Mouse (Mus musculus): ENCODE data around the gene Bmp6. TPM values are rescaled to one million over a fixed set of nuclear protein-coding genes. Genes with fewer than 3 reads are reported as not detected.

Gene Bmp6
- polyA plus RNA-seq, 1 experiment from 2014 or later, result 2.1 TPM

DNA sequence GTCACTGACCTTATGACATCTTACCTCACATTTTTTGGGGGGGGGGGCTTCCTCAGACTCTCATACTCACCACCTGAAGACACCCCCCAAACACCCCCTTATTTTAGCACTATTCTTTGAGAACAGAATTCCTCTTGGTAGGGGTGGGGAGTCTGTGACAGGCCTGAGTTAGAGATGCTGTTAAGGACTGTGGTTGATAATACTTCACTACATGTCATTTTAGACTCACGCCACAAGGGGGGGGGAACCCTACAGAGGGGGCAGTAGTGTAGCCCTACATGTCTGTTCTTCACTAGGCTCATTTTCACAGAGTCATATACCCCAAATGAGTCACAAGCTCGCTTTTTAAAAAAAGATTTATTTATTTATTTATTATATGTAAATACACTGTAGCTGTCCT lies 1.7 kb upstream of the Bmp6 start:
- no peak for ATAC-seq (ENCODE audit: insufficient read depth, low FRiP score, low read depth)
- peaks cover 25% of the 10 kb centered on the region for H3K4me1 ChIP-seq
- H3K27ac ChIP-seq, result no peak overlapping the region
- H3K36me3 ChIP-seq, result no peaks in the 10 kb centered on the region
- H3K9me3 ChIP-seq, result no peaks in the 10 kb centered on the region
- peaks cover 41% of the 10 kb centered on the region for H3K27me3 ChIP-seq (replicated peaks)
- no peak overlapping the region for H3K4me3 ChIP-seq (replicated peaks)
- H3K9ac ChIP-seq, result no peak overlapping the region
- no peak overlapping the region for H3K4me2 ChIP-seq
- 71% methylated on average over 2 of the region's 2 CpGs for WGBS

GRCm38 (mm10) chr13:38345431-38345820 lies 519 bp downstream of the Bmp6 start:
- Histone ChIP-seq H3K27me3 (replicated peaks) (peaks cover 46% of the 10 kb centered on the region), H3K36me3 (no peaks in the 10 kb centered on the region), H3K4me3 (replicated peaks) (peak overlapping the region; percentile 46), H3K27ac (no peak overlapping the region), H3K4me1 (peaks cover 25% of the 10 kb centered on the region), H3K9ac (0 out of 2 replicates have a peak overlapping the region, but pooled peaks have one; percentile 16), H3K9me3 (no peaks in the 10 kb centered on the region), H3K4me2 (peak overlapping the region; percentile 96)
- peak; percentile 9; the same call in 1 of the 2 replicates for ATAC-seq (ENCODE audit: insufficient read depth, low FRiP score, low read depth)
- 1% methylated on average over 32 of the region's 32 CpGs for WGBS

GRCm38 (mm10) chr13:38346096-38346915 lies 1.4 kb downstream of the Bmp6 start:
- ATAC-seq (ENCODE audit: insufficient read depth, low FRiP score, low read depth), result no peak
- Histone ChIP-seq H3K27ac (no peak overlapping the region), H3K27me3 (replicated peaks) (peaks cover 46% of the 10 kb centered on the region), H3K36me3 (no peaks in the 10 kb centered on the region), H3K9me3 (no peaks in the 10 kb centered on the region), H3K4me1 (peaks cover 25% of the 10 kb centered on the region), H3K4me2 (peak overlapping the region; percentile 96), H3K4me3 (replicated peaks) (peak overlapping the region; percentile 46), H3K9ac (no peak overlapping the region)
- WGBS, result 1% methylated on average over 60 of the region's 63 CpGs

GRCm38 (mm10) chr13:38347021-38347774 lies 2.3 kb downstream of the Bmp6 start:
- H3K4me2 ChIP-seq, result peak overlapping the region; percentile 96
- peaks cover 25% of the 10 kb centered on the region for H3K4me1 ChIP-seq
- peak overlapping the region; percentile 46 for H3K4me3 ChIP-seq (replicated peaks)
- no peak overlapping the region for H3K9ac ChIP-seq
- no peaks in the 10 kb centered on the region for H3K9me3 ChIP-seq
- H3K27ac ChIP-seq, result no peak overlapping the region
- peaks cover 46% of the 10 kb centered on the region for H3K27me3 ChIP-seq (replicated peaks)
- 9% methylated on average over 19 of the region's 19 CpGs for WGBS
- no peak for ATAC-seq (ENCODE audit: insufficient read depth, low FRiP score, low read depth)
- H3K36me3 ChIP-seq, result no peaks in the 10 kb centered on the region

- no peak overlapping the region for H3K9ac ChIP-seq
- peaks cover 25% of the 10 kb centered on the region for H3K4me1 ChIP-seq
- no peak for ATAC-seq (ENCODE audit: insufficient read depth, low FRiP score, low read depth)
- H3K36me3 ChIP-seq, result no peaks in the 10 kb centered on the region
- no peak overlapping the region for H3K27ac ChIP-seq
- H3K4me3 ChIP-seq (replicated peaks), result no peak overlapping the region
- peaks cover 46% of the 10 kb centered on the region for H3K27me3 ChIP-seq (replicated peaks)
- peak overlapping the region; percentile 96 for H3K4me2 ChIP-seq
- 52% methylated on average over 5 of the region's 5 CpGs for WGBS
- no peaks in the 10 kb centered on the region for H3K9me3 ChIP-seq
These were observed 2.8 kb downstream of the Bmp6 start for GRCm38 (mm10) chr13:38347775-38348135.

GRCm38 (mm10) chr13:38349046-38349445 lies 4.1 kb downstream of the Bmp6 start:
- H3K4me2 ChIP-seq, result no peak overlapping the region
- no peaks in the 10 kb centered on the region for H3K36me3 ChIP-seq
- no peak overlapping the region for H3K27ac ChIP-seq
- peaks cover 42% of the 10 kb centered on the region for H3K27me3 ChIP-seq (replicated peaks)
- H3K9me3 ChIP-seq, result no peaks in the 10 kb centered on the region
- peaks cover 25% of the 10 kb centered on the region for H3K4me1 ChIP-seq
- H3K4me3 ChIP-seq (replicated peaks), result no peak overlapping the region
- 63% methylated on average over 4 of the region's 4 CpGs for WGBS
- ATAC-seq (ENCODE audit: insufficient read depth, low FRiP score, low read depth), result no peak
- no peak overlapping the region for H3K9ac ChIP-seq

DNA sequence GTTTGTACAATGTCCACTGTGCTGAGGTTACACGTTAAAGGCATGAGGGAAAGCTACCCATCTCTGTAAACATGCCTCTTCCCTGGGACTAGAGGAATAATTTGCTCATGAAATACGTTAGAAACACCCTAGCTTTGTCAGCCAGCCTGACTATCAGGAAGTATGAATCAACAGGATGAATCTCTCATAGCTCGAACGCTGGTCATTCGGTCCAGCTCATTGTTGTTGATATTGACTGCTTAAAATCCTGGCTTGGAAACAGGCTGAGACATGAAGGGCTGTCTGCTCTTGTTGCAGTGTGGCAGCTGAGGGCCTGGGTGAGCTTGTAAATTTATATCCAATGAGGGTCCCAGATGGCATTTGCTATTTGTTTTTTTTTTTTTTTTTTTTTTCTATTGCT lies 4.9 kb downstream of the Bmp6 start:
- 52% methylated on average over 5 of the region's 5 CpGs for WGBS
- Histone ChIP-seq H3K36me3 (no peaks in the 10 kb centered on the region), H3K9ac (no peak overlapping the region), H3K27ac (no peak overlapping the region), H3K4me3 (replicated peaks) (no peak overlapping the region), H3K4me2 (no peak overlapping the region), H3K4me1 (peaks cover 25% of the 10 kb centered on the region), H3K9me3 (no peaks in the 10 kb centered on the region), H3K27me3 (replicated peaks) (peaks cover 38% of the 10 kb centered on the region)
- ATAC-seq (ENCODE audit: insufficient read depth, low FRiP score, low read depth), result no peak

DNA sequence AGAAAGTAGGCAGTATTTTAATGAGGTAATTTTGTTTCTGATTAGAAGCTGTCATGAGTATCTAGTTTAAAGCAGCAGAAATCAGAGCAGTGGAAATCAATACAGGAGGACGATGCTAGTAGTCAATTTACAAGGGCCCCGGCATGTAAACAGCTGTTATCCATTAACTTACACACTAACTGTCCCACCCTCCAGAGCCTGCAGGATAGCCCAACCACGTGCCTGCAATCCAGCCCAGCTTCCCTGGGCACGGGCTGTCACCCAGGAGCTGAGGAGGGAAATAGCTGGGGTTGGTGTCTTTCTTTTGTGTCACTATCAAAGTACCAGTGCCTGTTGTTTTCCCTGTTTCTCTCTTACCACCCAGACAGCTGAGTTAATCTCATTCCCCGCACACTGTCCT lies 7.1 kb downstream of the Bmp6 start:
- ATAC-seq (ENCODE audit: insufficient read depth, low FRiP score, low read depth), result no peak; the same call in 1 of the 2 replicates
- no peaks in the 10 kb centered on the region for H3K36me3 ChIP-seq
- H3K9ac ChIP-seq, result no peak overlapping the region
- no peak overlapping the region for H3K4me3 ChIP-seq (replicated peaks)
- no peak overlapping the region for H3K27ac ChIP-seq
- H3K9me3 ChIP-seq, result no peaks in the 10 kb centered on the region
- H3K4me2 ChIP-seq, result no peak overlapping the region
- H3K27me3 ChIP-seq (replicated peaks), result peaks cover 17% of the 10 kb centered on the region
- 17% methylated on average over 5 of the region's 5 CpGs for WGBS
- peaks cover 6% of the 10 kb centered on the region for H3K4me1 ChIP-seq

- 63% methylated on average over 10 of the region's 10 CpGs for WGBS
- no peak overlapping the region for H3K27ac ChIP-seq
- no peaks in the 10 kb centered on the region for H3K9me3 ChIP-seq
- no peak overlapping the region for H3K4me2 ChIP-seq
- no peak for ATAC-seq (ENCODE audit: insufficient read depth, low FRiP score, low read depth)
- H3K36me3 ChIP-seq, result no peaks in the 10 kb centered on the region
- H3K4me3 ChIP-seq (replicated peaks), result no peak overlapping the region
- H3K9ac ChIP-seq, result no peak overlapping the region
- no peaks in the 10 kb centered on the region; the same call in 1 of the 2 replicates for H3K4me1 ChIP-seq
- peaks cover 7% of the 10 kb centered on the region for H3K27me3 ChIP-seq (replicated peaks)
These were observed 8.1 kb downstream of the Bmp6 start for GRCm38 (mm10) chr13:38352986-38353385.

GRCm38 (mm10) chr13:38353420-38354255 lies 8.7 kb downstream of the Bmp6 start:
- H3K27me3 ChIP-seq (replicated peaks), result peaks cover under 1% of the 10 kb centered on the region; the same call in 1 of the 2 replicates
- no peaks in the 10 kb centered on the region for H3K36me3 ChIP-seq
- no peaks in the 10 kb centered on the region for H3K9me3 ChIP-seq
- WGBS, result 67% methylated on average over 24 of the region's 24 CpGs
- ATAC-seq (ENCODE audit: insufficient read depth, low FRiP score, low read depth), result no peak
- H3K4me2 ChIP-seq, result no peak overlapping the region
- no peaks in the 10 kb centered on the region; the same call in 1 of the 2 replicates for H3K4me1 ChIP-seq
- H3K4me3 ChIP-seq (replicated peaks), result no peak overlapping the region
- H3K9ac ChIP-seq, result no peak overlapping the region
- H3K27ac ChIP-seq, result no peak overlapping the region

- no peaks in the 10 kb centered on the region for H3K36me3 ChIP-seq
- H3K4me1 ChIP-seq, result peaks cover 3% of the 10 kb centered on the region; the same call in 1 of the 2 replicates
- no peak overlapping the region for H3K4me2 ChIP-seq
- no peak for ATAC-seq (ENCODE audit: insufficient read depth, low FRiP score, low read depth)
- no peak overlapping the region for H3K27ac ChIP-seq
- WGBS, result 57% methylated on average over 1 of the region's 1 CpGs
- no peak overlapping the region for H3K4me3 ChIP-seq (replicated peaks)
- H3K9ac ChIP-seq, result no peak overlapping the region
- no peaks in the 10 kb centered on the region for H3K9me3 ChIP-seq
- no peaks in the 10 kb centered on the region for H3K27me3 ChIP-seq (replicated peaks)
These were observed 9.4 kb downstream of the Bmp6 start for GRCm38 (mm10) chr13:38354284-38354683.

Measured in stomach, embryonic 15.5 days (tissue).